ENCODE assay signal across 9 mouse cellular contexts in genomic region chr6:30547656-30548306, GRCm38 (mm10). TPM values are rescaled to one million over a fixed set of nuclear protein-coding genes. Genes with fewer than 3 reads are reported as not detected.
DNase-seq lines count a peak whose midpoint lies in the region; ATAC-seq and TF ChIP-seq lines count a peak whose summit lies in the region.
"Had no signal": no experiment of that assay in that cellular context is flagged by ENCODE, and none has a peak within 500 bp of the region (broad histone marks: within the 10 kb centered on the region; RNA-seq: fewer than 3 reads in every experiment).

No protein-coding gene starts in this region.

- no peaks in the 10 kb centered on the region for H3K9me3 ChIP-seq in limb, embryonic 13.5 days
- no peaks in the 10 kb centered on the region for H3K9me3 ChIP-seq in midbrain, postnatal 0 days (ENCODE audit: low read length)

- no peak for TF ChIP-seq CTCF in midbrain, postnatal 0 days (IDR thresholded peaks at IDR 0.05)

- ATAC-seq in cerebellum, adult (ENCODE audit: insufficient number of reproducible peaks, low FRiP score, low TSS enrichment): no peak
- ATAC-seq in limb, embryonic 13.5 days (ENCODE audit: low FRiP score, low read depth): no peak
- ATAC-seq in midbrain, postnatal 0 days (ENCODE audit: low FRiP score): no peak
- no peak for ATAC-seq in erythroblast, adult 5-6 weeks (replicated peaks; ENCODE audit: low FRiP score, poor library complexity, severe bottlenecking)

- peak overlapping the region; percentile 96 for H3K27ac ChIP-seq in limb, embryonic 13.5 days
- H3K27ac ChIP-seq in midbrain, postnatal 0 days (ENCODE audit: low read depth, low read length): 0 out of 2 replicates have a peak overlapping the region, but pooled peaks have one; percentile 59

- H3K36me3 ChIP-seq in limb, embryonic 13.5 days: no peaks in the 10 kb centered on the region
- H3K36me3 ChIP-seq in midbrain, postnatal 0 days (ENCODE audit: insufficient read depth, low read length): no peaks in the 10 kb centered on the region

- H3K27me3 ChIP-seq in limb, embryonic 13.5 days: no peaks in the 10 kb centered on the region
- no peaks in the 10 kb centered on the region for H3K27me3 ChIP-seq in midbrain, postnatal 0 days (ENCODE audit: insufficient read depth, low read length)

- peak overlapping the region; percentile 58 for H3K4me2 ChIP-seq in limb, embryonic 13.5 days (replicated peaks)
- peak overlapping the region; percentile 42; the same call in 1 of the 2 replicates for H3K4me2 ChIP-seq in midbrain, postnatal 0 days (ENCODE audit: low read depth, low read length, poor library complexity, severe bottlenecking)

- 21% methylated on average over 9 of the region's 9 CpGs for WGBS in limb, embryonic 13.5 days
- WGBS in midbrain, postnatal 0 days: 22% methylated on average over 9 of the region's 9 CpGs

- peak; percentile 26 for DNase-seq in cerebellum, adult 11-12 months
- peak; percentile 45 to 52 for DNase-seq in cerebellum, postnatal 10 days
- peak; percentile 63 to 66 for DNase-seq in heart, adult 9 months (ENCODE audit: low spot score in 2 of 2)
- DNase-seq in midbrain, postnatal 0 days (ENCODE audit: low spot score): no peak
- no peak for DNase-seq in layer of hippocampus, adult 11-12 months (ENCODE audit: low spot score)

- peaks cover 92% of the 10 kb centered on the region for H3K4me1 ChIP-seq in limb, embryonic 13.5 days
- peaks cover 6% of the 10 kb centered on the region; the same call in 1 of the 2 replicates for H3K4me1 ChIP-seq in midbrain, postnatal 0 days (ENCODE audit: insufficient read depth, low read length)

- no peak overlapping the region for H3K9ac ChIP-seq in limb, embryonic 13.5 days
- H3K9ac ChIP-seq in midbrain, postnatal 0 days (replicated peaks; ENCODE audit: low read length, poor library complexity, severe bottlenecking): no peak overlapping the region

- H3K4me3 ChIP-seq in limb, embryonic 13.5 days: peak overlapping the region; percentile 27; the same call in 1 of the 2 replicates
- H3K4me3 ChIP-seq in midbrain, postnatal 0 days (ENCODE audit: low read depth, low read length): no peak overlapping the region

RNA-seq across cellular contexts. Expression of gene Cpa2, which starts 6.4 kb away (rescaled TPM):
- 10.4 and 11.1 TPM in 2 replicates for polyA plus RNA-seq in limb, embryonic 13.5 days (2015; fragmentation: Nextera tagmentation; extraction: Ambion mirVana)
- total RNA-seq in midbrain, postnatal 0 days (2014; rRNA removed): 6.2 and 9.3 TPM in 2 replicates
- polyA plus RNA-seq in midbrain, postnatal 0 days (2015; fragmentation: Nextera tagmentation; extraction: Ambion mirVana): 13.0 and 15.2 TPM in 2 replicates
- total RNA-seq in erythroblast, adult 5-6 weeks (2015; ENCODE audit: low replicate concordance): not detected in 2 replicates
- not detected in 2 replicates for total RNA-seq in erythroblast, adult 5-6 weeks (2017; ENCODE audit: low replicate concordance)
- total RNA-seq: neutrophil, adult 5-6 weeks had no signal

RNA-seq across cellular contexts. Expression of gene Cpa4, which starts 20.4 kb away (rescaled TPM):
- polyA plus RNA-seq in limb, embryonic 13.5 days (2015; fragmentation: Nextera tagmentation; extraction: Ambion mirVana): 2.3 and 2.7 TPM in 2 replicates
- 0.42 and 0.49 TPM in 2 replicates for total RNA-seq in midbrain, postnatal 0 days (2014; rRNA removed)
- 0.75 and 0.79 TPM in 2 replicates for polyA plus RNA-seq in midbrain, postnatal 0 days (2015; fragmentation: Nextera tagmentation; extraction: Ambion mirVana)
- not detected in 2 replicates for total RNA-seq in erythroblast, adult 5-6 weeks (2015; ENCODE audit: low replicate concordance)
- total RNA-seq in erythroblast, adult 5-6 weeks (2017; ENCODE audit: low replicate concordance): not detected in 2 replicates
- total RNA-seq: neutrophil, adult 5-6 weeks had no signal

RNA-seq across cellular contexts. Expression of gene Ssmem1, which starts 38.1 kb away (rescaled TPM):
- 0.22 and 0.34 TPM in 2 replicates for polyA plus RNA-seq in limb, embryonic 13.5 days (2015; fragmentation: Nextera tagmentation; extraction: Ambion mirVana)
- 0.28 TPM in 1 of 2 replicates, not detected in the other for total RNA-seq in midbrain, postnatal 0 days (2014; rRNA removed)
- polyA plus RNA-seq in midbrain, postnatal 0 days (2015; fragmentation: Nextera tagmentation; extraction: Ambion mirVana): 0.15 and 0.19 TPM in 2 replicates
- total RNA-seq in erythroblast, adult 5-6 weeks (2015; ENCODE audit: low replicate concordance): not detected in 2 replicates
- 1.3 TPM in 1 of 2 replicates, not detected in the other for total RNA-seq in erythroblast, adult 5-6 weeks (2017; ENCODE audit: low replicate concordance)
- total RNA-seq: neutrophil, adult 5-6 weeks had no signal

RNA-seq across cellular contexts. Expression of gene Tmem209, which starts 38.2 kb away (rescaled TPM):
- polyA plus RNA-seq in limb, embryonic 13.5 days (2015; fragmentation: Nextera tagmentation; extraction: Ambion mirVana): 34.7 and 34.9 TPM in 2 replicates
- 37.4 and 50.3 TPM in 2 replicates for total RNA-seq in midbrain, postnatal 0 days (2014; rRNA removed)
- 22.8 and 23.1 TPM in 2 replicates for polyA plus RNA-seq in midbrain, postnatal 0 days (2015; fragmentation: Nextera tagmentation; extraction: Ambion mirVana)
- 19.4 and 22.2 TPM in 2 replicates for total RNA-seq in erythroblast, adult 5-6 weeks (2015; ENCODE audit: low replicate concordance)
- total RNA-seq in erythroblast, adult 5-6 weeks (2017; ENCODE audit: low replicate concordance): 15.9 and 16.3 TPM in 2 replicates

Comparison
In these comparisons a context has a peak if more than half of its experiments do, and no peak if none do; other contexts are left out.
1. DNase-seq: peak in cerebellum, adult 11-12 months (single experiment), cerebellum, postnatal 10 days (2 of 2) and heart, adult 9 months (2 of 2); none in midbrain, postnatal 0 days (single experiment) and layer of hippocampus, adult 11-12 months (single experiment).